Mouse (Mus musculus) myocyte (in vitro differentiated cells): ENCODE measurements at regions not wholly inside any gene's neighbourhood (a gene's known extent, or its start where the extent isn't known, plus 50 kb on each side); places are given as distances from the start of the nearest gene placed in this dataset.

Experiments used
- CEBPB ChIP-seq: IDR thresholded peaks from 2 replicates; pipeline ENCODE4 v1.6.1; 2011; ENCODE audit warnings: mild to moderate bottlenecking, moderate library complexity; ENCODE audit not compliant: poor library complexity, insufficient read depth, severe bottlenecking
- MAX ChIP-seq: IDR thresholded peaks from one replicate; pipeline ENCODE4 v1.6.1; 2011; ENCODE audit warnings: low read depth, mild to moderate bottlenecking, control low read depth
- MYOD1 ChIP-seq, 3 experiments: IDR thresholded peaks; one replicate each; pipeline ENCODE4 v1.6.1; 2011; ENCODE audit warnings: control low read depth in 2 of 3, low read depth in 2 of 3, mild to moderate bottlenecking in 2 of 3, moderate library complexity in 1 of 3; ENCODE audit not compliant: insufficient read length in 2 of 3, control insufficient read depth in 1 of 3
- MYOG ChIP-seq, 3 experiments: IDR thresholded peaks; one replicate each; pipeline ENCODE4 v1.6.1; 2011; ENCODE audit warnings: control low read depth in 2 of 3, low read depth in 2 of 3, mild to moderate bottlenecking in 2 of 3; ENCODE audit not compliant: insufficient read length in 2 of 3, control insufficient read depth in 1 of 3, insufficient read depth in 1 of 3
- POLR2A ChIP-seq: IDR thresholded peaks from one replicate; pipeline ENCODE4 v1.6.1; 2011; ENCODE audit warnings: low read depth, mild to moderate bottlenecking, control low read depth, moderate library complexity; ENCODE audit not compliant: insufficient read length
- POLR2AphosphoS2 ChIP-seq: IDR thresholded peaks from one replicate; pipeline ENCODE4 v1.6.1; 2011; ENCODE audit warnings: low read depth, control low read depth; ENCODE audit not compliant: insufficient read length
- REST ChIP-seq: IDR thresholded peaks from one replicate; pipeline ENCODE4 v1.6.1; 2011; ENCODE audit warnings: mild to moderate bottlenecking, control low read depth, moderate library complexity; ENCODE audit not compliant: insufficient read depth, insufficient read length
- SRF ChIP-seq: IDR thresholded peaks from one replicate; pipeline ENCODE4 v1.6.1; 2011; ENCODE audit warnings: low read depth; ENCODE audit not compliant: control insufficient read depth, insufficient read length
- TCF12 ChIP-seq: IDR thresholded peaks from one replicate; pipeline ENCODE4 v1.6.1; 2011; ENCODE audit warnings: mild to moderate bottlenecking, control low read depth; ENCODE audit not compliant: poor library complexity, insufficient read depth, severe bottlenecking
- TCF3 ChIP-seq: IDR thresholded peaks from one replicate; pipeline ENCODE4 v1.6.1; 2011; ENCODE audit warnings: low read depth, control low read depth; ENCODE audit not compliant: insufficient read length
- USF1 ChIP-seq: IDR thresholded peaks from one replicate; pipeline ENCODE4 v1.6.1; 2011; ENCODE audit warnings: low read depth, mild to moderate bottlenecking, control low read depth, moderate library complexity

GRCm38 (mm10) chr1:76634071-76634470 is 880.8 kb downstream of the Epha4 start:
- TF ChIP-seq TCF3 (no peak), MYOD1 (IDR thresholded peaks at IDR 0.05; ENCODE audit: control insufficient read depth in 1 of 3, insufficient read length in 2 of 3, low read depth in 2 of 3) (no peak), POLR2A (no peak), USF1 (no peak), CEBPB (no peak), POLR2AphosphoS2 (no peak), MAX (no peak), TCF12 (no peak), SRF (no peak), REST (no peak), MYOG (IDR thresholded peaks at IDR 0.05; ENCODE audit: control insufficient read depth in 1 of 3, insufficient read depth in 1 of 3, insufficient read length in 2 of 3, low read depth in 2 of 3) (no peak)
